Comparison of ENCODE assay signal across 20 mouse cellular contexts in the genomic region with DNA sequence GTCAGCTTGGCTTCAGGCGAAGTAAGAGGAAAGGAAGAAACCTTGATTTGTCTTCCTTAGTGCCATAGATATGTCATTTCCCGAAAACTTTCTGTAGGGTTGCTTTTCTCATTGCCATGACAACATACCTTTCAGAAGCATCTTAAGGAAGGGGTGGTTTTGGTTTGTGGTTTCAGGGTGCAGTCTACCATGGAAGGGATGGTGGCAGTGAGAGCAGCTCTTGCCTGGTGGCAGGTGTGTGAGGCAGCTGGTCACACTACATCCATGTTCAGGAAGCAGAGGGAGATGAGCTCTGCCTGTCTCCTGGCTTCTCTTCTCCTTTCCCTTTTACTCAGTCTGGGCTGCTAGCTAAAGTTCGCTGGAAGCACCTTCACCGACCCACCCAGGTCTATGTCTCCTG. TPM values are rescaled to one million over a fixed set of nuclear protein-coding genes. Genes with fewer than 3 reads are reported as not detected.
"Had no signal": no experiment of that assay in that cellular context is flagged by ENCODE, and none has a peak within 500 bp of the region (broad histone marks: within the 10 kb centered on the region; RNA-seq: fewer than 3 reads in every experiment).

No protein-coding gene starts in this region.

- H3K4me2 ChIP-seq: liver, embryonic 12.5 days; lung, embryonic 14.5 days; midbrain, embryonic 12.5 days; neural tube, embryonic 12.5 days; stomach, embryonic 15.5 days had no signal

- H3K9me3 ChIP-seq: liver, embryonic 12.5 days; midbrain, embryonic 10.5 days; midbrain, embryonic 12.5 days; neural tube, embryonic 12.5 days; stomach, embryonic 15.5 days had no signal

- H3K4me3 ChIP-seq: liver, embryonic 12.5 days; midbrain, embryonic 10.5 days; midbrain, embryonic 12.5 days; neural tube, embryonic 12.5 days; stomach, embryonic 15.5 days had no signal

- DNase-seq: lung, adult 18-20 months; lung, embryonic 14.5 days; lung, postnatal 10 days; lung, postnatal 4 days; midbrain, embryonic 14.5 days; right cerebral cortex, postnatal 14 days; spleen, adult 18-20 months; thymus, adult 2 months; thymus, postnatal 25 days; thymus, postnatal 4 days had no signal

- H3K27me3 ChIP-seq: liver, embryonic 12.5 days; midbrain, embryonic 12.5 days; neural tube, embryonic 12.5 days; stomach, embryonic 15.5 days had no signal

- H3K36me3 ChIP-seq: liver, embryonic 12.5 days; midbrain, embryonic 10.5 days; midbrain, embryonic 12.5 days; neural tube, embryonic 12.5 days; stomach, embryonic 15.5 days had no signal

- H3K9ac ChIP-seq: liver, embryonic 12.5 days; liver, embryonic 14.5 days; lung, embryonic 14.5 days; midbrain, embryonic 12.5 days; neural tube, embryonic 12.5 days; stomach, embryonic 15.5 days had no signal

- H3K27ac ChIP-seq: liver, embryonic 12.5 days; liver, embryonic 14.5 days; midbrain, embryonic 10.5 days; midbrain, embryonic 12.5 days; neural tube, embryonic 12.5 days; stomach, embryonic 15.5 days; stomach, postnatal 0 days had no signal

- ATAC-seq: liver, embryonic 12.5 days had no signal

- H3K4me1 ChIP-seq: liver, embryonic 12.5 days; midbrain, embryonic 12.5 days; neural tube, embryonic 12.5 days; stomach, embryonic 15.5 days had no signal

RNA-seq across cellular contexts. Expression of gene Cd109, which starts 26.0 kb away (rescaled TPM):
- total RNA-seq: megakaryocyte-erythroid progenitor cell, adult 5-6 weeks; monocyte, adult 5-6 weeks; neutrophil, adult 5-6 weeks had no signal
